15 mouse cellular contexts compared by ENCODE assay signal in the genomic region with DNA sequence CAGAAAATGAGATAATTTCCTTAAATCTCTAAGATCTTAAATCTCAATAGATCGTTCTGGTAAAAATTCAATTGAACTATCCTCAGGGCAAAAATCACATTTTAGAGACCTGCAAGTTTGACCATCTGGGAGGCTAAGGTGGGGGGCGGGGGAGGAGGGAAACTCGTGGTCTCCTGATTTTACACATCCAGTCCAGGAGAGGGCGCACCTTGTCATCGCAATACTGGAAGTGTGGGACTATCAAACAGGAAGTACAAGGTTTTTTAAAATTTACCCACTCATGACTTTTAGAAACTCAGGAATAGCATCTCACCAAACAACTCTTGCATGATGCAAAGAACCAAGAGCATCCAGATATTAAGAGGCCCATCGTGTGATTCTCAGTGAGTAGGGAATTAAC.
DNase-seq lines count a peak whose midpoint lies in the region; ATAC-seq and TF ChIP-seq lines count a peak whose summit lies in the region.
"Had no signal": no experiment of that assay in that cellular context is flagged by ENCODE, and none has a peak within 500 bp of the region (broad histone marks: within the 10 kb centered on the region; RNA-seq: fewer than 3 reads in every experiment).

No protein-coding gene starts in this region.

- TF ChIP-seq CTCF in Patski (IDR thresholded peaks at IDR 0.05), result peak; percentile 39

- no peak overlapping the region for H3K4me3 ChIP-seq in forebrain, embryonic 11.5 days (ENCODE audit: low read depth, low read length)
- H3K4me3 ChIP-seq: hindbrain, embryonic 13.5 days; limb, embryonic 12.5 days; midbrain, embryonic 12.5 days had no signal

- peak; percentile 8 to 10 for DNase-seq in kidney, postnatal 4 days
- DNase-seq in kidney, adult 8-10 months, result no peak
- DNase-seq in 3134 (ENCODE audit: extremely low read depth, insufficient read length, low spot score) (peak; percentile 16), 3T3-L1 (ENCODE audit: low read depth, low spot score) (peak; percentile 18), Patski (ENCODE audit: low read depth, low spot score) (no peak)
- no peak for DNase-seq in forebrain, embryonic 11.5 days (ENCODE audit: low spot score)
- DNase-seq in layer of hippocampus, adult 8-10 months (ENCODE audit: low spot score in 2 of 2), result no peak
- DNase-seq: adrenal gland, adult 2 months; cerebellum, adult 2 months; kidney, adult 18-20 months; lung, postnatal 10 days; thymus, adult 2 months had no signal

- H3K9ac ChIP-seq in forebrain, embryonic 11.5 days (ENCODE audit: low read length), result no peak overlapping the region
- H3K9ac ChIP-seq: hindbrain, embryonic 13.5 days; limb, embryonic 12.5 days; midbrain, embryonic 12.5 days had no signal

- POLR2A ChIA-PET in Patski (lab: Charles Lee), result interaction anchor here (0.6 kb wide), 1 partner anchor 275 kb away, joined by 4 read pairs; no protein-coding TSS in a partner anchor

- H3K4me2 ChIP-seq in forebrain, embryonic 11.5 days (ENCODE audit: low read depth, low read length, severe bottlenecking), result no peak overlapping the region
- H3K4me2 ChIP-seq: hindbrain, embryonic 13.5 days; limb, embryonic 12.5 days; midbrain, embryonic 12.5 days had no signal

- no peaks in the 10 kb centered on the region for H3K9me3 ChIP-seq in forebrain, embryonic 11.5 days (ENCODE audit: control insufficient read depth, low read length)
- H3K9me3 ChIP-seq: hindbrain, embryonic 13.5 days; limb, embryonic 12.5 days; midbrain, embryonic 12.5 days had no signal

- H3K27ac ChIP-seq in forebrain, embryonic 11.5 days (ENCODE audit: low read depth, low read length), result no peak overlapping the region
- H3K27ac ChIP-seq: hindbrain, embryonic 13.5 days; limb, embryonic 12.5 days; midbrain, embryonic 12.5 days had no signal

- in situ Hi-C loops in Patski (cut with MboI; ENCODE audit: low pct_unique_long_range_greater_than_20kb), result loop anchor here (5.0 to 25.0 kb wide), 3 partner anchors 227 to 522 kb away; no protein-coding TSS in a partner anchor

- 84% methylated on average over 6 of the region's 6 CpGs for WGBS in forebrain, embryonic 11.5 days

- H3K4me1 ChIP-seq in forebrain, embryonic 11.5 days (replicated peaks; ENCODE audit: control insufficient read depth, insufficient read depth, low read length), result no peaks in the 10 kb centered on the region
- H3K4me1 ChIP-seq: hindbrain, embryonic 13.5 days; limb, embryonic 12.5 days; midbrain, embryonic 12.5 days had no signal

- H3K27me3 ChIP-seq in Patski, result peaks cover 8% of the 10 kb centered on the region
- no peaks in the 10 kb centered on the region for H3K27me3 ChIP-seq in forebrain, embryonic 11.5 days (ENCODE audit: control insufficient read depth, insufficient read depth, low read length)
- H3K27me3 ChIP-seq: hindbrain, embryonic 13.5 days; limb, embryonic 12.5 days; midbrain, embryonic 12.5 days had no signal

- CTCF ChIA-PET in Patski (lab: Charles Lee), result interaction anchor here (1.2 kb wide), 1 partner anchor 33 kb away, joined by 3 read pairs; no protein-coding TSS in a partner anchor

- no peaks in the 10 kb centered on the region for H3K36me3 ChIP-seq in forebrain, embryonic 11.5 days (ENCODE audit: control insufficient read depth, insufficient read depth, low read length)
- H3K36me3 ChIP-seq: hindbrain, embryonic 13.5 days; limb, embryonic 12.5 days; midbrain, embryonic 12.5 days had no signal

- no peak for ATAC-seq in Patski
- no peak for ATAC-seq in forebrain, embryonic 11.5 days (replicated peaks; ENCODE audit: low FRiP score)

Comparison
In these comparisons a context has a peak if more than half of its experiments do, and no peak if none do; other contexts are left out.
1. DNase-seq: peak in kidney, postnatal 4 days (2 of 2), 3134 (single experiment) and 3T3-L1 (single experiment); none in kidney, adult 8-10 months (0 of 2), Patski (single experiment), forebrain, embryonic 11.5 days (single experiment) and layer of hippocampus, adult 8-10 months (0 of 2).